Mouse (Mus musculus) activated CD4-positive, CD25-positive, alpha-beta regulatory T cell, adult 4 months (primary cell): Measurements from ENCODE around the gene Clrn2. TPM values are rescaled to one million over a fixed set of nuclear protein-coding genes. Genes with fewer than 3 reads are reported as not detected.

ENCODE experiments used
- polyA plus RNA-seq, 2 experiments: library from polyadenylated mRNA; unstranded; fragments of 100-300 nt; shearing (Covaris generic); gene quantifications; one replicate each; pipeline ENCODE4 v1.2.1; 2017

Gene Clrn2
- polyA plus RNA-seq, 2 experiments from 2014 or later = not detected

Other genes with a start within 250 kb of the Clrn2 start
- gene Qdpr, start 3.5 kb upstream of the Clrn2 start, polyA plus RNA-seq = 10 to 100 TPM; 52.0 to 60.0 TPM
- gene Lap3, start 39.6 kb downstream of the Clrn2 start, polyA plus RNA-seq = 10 to 100 TPM; 23.0 to 29.5 TPM
- gene Med28, start 66.5 kb downstream of the Clrn2 start, polyA plus RNA-seq = 100 to 1,000 TPM; 217 to 220 TPM
- gene Fam184b, start 185.9 kb downstream of the Clrn2 start, polyA plus RNA-seq = under 1 TPM in 1 of 2 experiments, not detected in 1; 0.25 TPM
- gene Ncapg, start 216.2 kb downstream of the Clrn2 start, polyA plus RNA-seq = 10 to 100 TPM; 20.7 to 27.0 TPM